Mouse (Mus musculus): ENCODE measurements around the gene Ubr3.

DNA sequence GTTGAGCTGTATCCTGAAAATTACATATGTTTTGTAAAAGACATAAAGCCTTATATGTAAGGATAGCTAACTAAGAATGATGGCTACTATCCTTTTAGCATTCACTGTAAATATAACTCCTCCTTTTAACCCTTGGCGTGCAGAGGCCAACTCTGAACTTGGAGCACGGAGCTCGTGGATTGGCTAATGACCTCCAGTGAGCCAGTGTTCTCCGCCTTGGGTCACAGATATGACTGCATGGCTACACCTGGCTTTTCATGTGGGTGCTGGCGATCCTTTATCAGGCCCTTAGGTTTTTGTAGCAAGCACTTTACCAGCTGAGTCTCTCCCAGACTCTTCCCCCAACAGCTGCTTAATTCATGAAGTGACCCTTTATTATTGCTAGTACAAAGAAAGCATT is 42.6 kb downstream of the Ubr3 start:
- no peak for TF ChIP-seq IRF4 (IDR thresholded peaks at IDR 0.05; ENCODE audit: low read depth, low read length)
- no peak for TF ChIP-seq MEF2A (IDR thresholded peaks at IDR 0.05; ENCODE audit: borderline replicate concordance, low read depth, low read length)
- TF ChIP-seq MAZ (IDR thresholded peaks at IDR 0.05; ENCODE audit: low read depth, low read length) = no peak
- TF ChIP-seq POLR2A (IDR thresholded peaks at IDR 0.05; ENCODE audit: low read depth, low read length) = no peak
- no peak for TF ChIP-seq ETS1 (conservative IDR thresholded peaks at IDR 0.05; ENCODE audit: low read depth, low read length)
- TF ChIP-seq MAX (IDR thresholded peaks at IDR 0.05; ENCODE audit: low read length) = no peak
- no peak for TF ChIP-seq NELFE (IDR thresholded peaks at IDR 0.05; ENCODE audit: low read depth, low read length)
- no peak for TF ChIP-seq KAT2A (IDR thresholded peaks at IDR 0.05; ENCODE audit: insufficient replicate concordance, low read length)
- no peak for TF ChIP-seq USF1 (IDR thresholded peaks at IDR 0.05; ENCODE audit: low read depth, low read length)
- no peak for TF ChIP-seq RAD21 (IDR thresholded peaks at IDR 0.05; ENCODE audit: low read depth, low read length)
- TF ChIP-seq EP300 (IDR thresholded peaks at IDR 0.05; ENCODE audit: low read length) = no peak
